Mouse (Mus musculus) urinary bladder, postnatal 14 days (tissue): ENCODE data around the gene Arrdc2.
A peak's percentile ranks its signal among the peaks of the same experiment; 100 is the strongest.

Source experiments
- DNase-seq: peaks from one replicate; pipeline ENCODE4 v3.0.0; 2021; ENCODE audit warnings: low spot score

The Arrdc2 gene

GRCm38 (mm10) chr8:70839408-70840351, at the start of gene Arrdc2:
TSS of gene Arrdc2 (minus strand) at chr8:70839720.
- peak; percentile 100 for DNase-seq

GRCm38 (mm10) chr8:70887669-70888068, 48.1 kb upstream of the Arrdc2 start:
- DNase-seq: no peak

- DNase-seq: no peak
These were observed 46.1 kb upstream of the Arrdc2 start for GRCm38 (mm10) chr8:70885612-70886011.

GRCm38 (mm10) chr8:70884683-70885082, 45.2 kb upstream of the Arrdc2 start:
- no peak for DNase-seq

- no peak for DNase-seq
These were observed 44.7 kb upstream of the Arrdc2 start for GRCm38 (mm10) chr8:70884186-70884585.

- DNase-seq: no peak
These were observed 41.0 kb upstream of the Arrdc2 start for GRCm38 (mm10) chr8:70880546-70880945.

- no peak for DNase-seq
These were observed 40.6 kb upstream of the Arrdc2 start for GRCm38 (mm10) chr8:70880126-70880525.

- no peak for DNase-seq
These were observed 40.0 kb upstream of the Arrdc2 start for GRCm38 (mm10) chr8:70879500-70879899.

GRCm38 (mm10) chr8:70878178-70878577, 38.7 kb upstream of the Arrdc2 start:
- no peak for DNase-seq

GRCm38 (mm10) chr8:70876382-70876781, 36.9 kb upstream of the Arrdc2 start:
- no peak for DNase-seq

GRCm38 (mm10) chr8:70874441-70874840, 34.9 kb upstream of the Arrdc2 start:
- no peak for DNase-seq

- peak; percentile 96 for DNase-seq
These were observed 34.0 kb upstream of the Arrdc2 start, which contains the start of gene Ccdc124 for GRCm38 (mm10) chr8:70873364-70873985. TSS of gene Ccdc124 (minus strand) at chr8:70873935.

GRCm38 (mm10) chr8:70872643-70873363, 33.3 kb upstream of the Arrdc2 start:
- no peak for DNase-seq

- DNase-seq: no peak
These were observed 31.8 kb upstream of the Arrdc2 start for GRCm38 (mm10) chr8:70871195-70871807.

- peak; percentile 82 for DNase-seq
These were observed 30.1 kb upstream of the Arrdc2 start for GRCm38 (mm10) chr8:70869601-70870041.

GRCm38 (mm10) chr8:70869199-70869571, 29.7 kb upstream of the Arrdc2 start:
- no peak for DNase-seq

- DNase-seq: peak; percentile 57
These were observed 29.2 kb upstream of the Arrdc2 start for GRCm38 (mm10) chr8:70868559-70869198.

- DNase-seq: no peak
These were observed 27.0 kb upstream of the Arrdc2 start for GRCm38 (mm10) chr8:70866566-70866965.

GRCm38 (mm10) chr8:70866001-70866520, 26.5 kb upstream of the Arrdc2 start:
- DNase-seq: no peak

GRCm38 (mm10) chr8:70865350-70866000, 26.0 kb upstream of the Arrdc2 start:
- peak; percentile 99 for DNase-seq
